Mouse (Mus musculus) heart, embryonic 10.5 days (tissue): Measurements from ENCODE around the gene Arhgap24. TPM values are rescaled to one million over a fixed set of nuclear protein-coding genes. Genes with fewer than 3 reads are reported as not detected.

Experiments
- DNase-seq: peaks from one replicate; pipeline ENCODE4 v3.0.0-alpha.2; 2017; ENCODE audit warnings: low spot score
- H3K27ac ChIP-seq: fragments of 300-500 bp; sonication (generic); 2 replicates; pipeline ENCODE4 v1.5.1; 2016; ENCODE audit warnings: mild to moderate bottlenecking
- H3K27me3 ChIP-seq: fragments of 300-500 bp; sonication (generic); 2 replicates; pipeline ENCODE4 v1.6.1; 2016; ENCODE audit warnings: mild to moderate bottlenecking; ENCODE audit not compliant: poor library complexity, insufficient read depth, severe bottlenecking
- H3K36me3 ChIP-seq: fragments of 300-500 bp; sonication (generic); 2 replicates; pipeline ENCODE4 v1.6.1; 2016; ENCODE audit warnings: mild to moderate bottlenecking, moderate library complexity
- H3K4me1 ChIP-seq: fragments of 300-500 bp; sonication (generic); 2 replicates; pipeline ENCODE4 v1.6.1; 2016; ENCODE audit warnings: mild to moderate bottlenecking
- H3K4me3 ChIP-seq: fragments of 300-500 bp; sonication (generic); 2 replicates; pipeline ENCODE4 v1.5.1; 2016; ENCODE audit warnings: mild to moderate bottlenecking, moderate library complexity
- H3K9me3 ChIP-seq: fragments of 300-500 bp; sonication (generic); 2 replicates; pipeline ENCODE4 v1.6.1; 2016; ENCODE audit warnings: mild to moderate bottlenecking, moderate library complexity
- WGBS: fragments of 180-500 bp; shearing (Covaris S2); methylation state at CpG from one replicate; pipeline ENCODE4 v1.1.7; 2016; 5-methylcytosine and 5-hydroxymethylcytosine counted together
- polyA plus RNA-seq: library from polyadenylated mRNA; unstranded; fragments of >200 nt; fragmentation: Nextera tagmentation; extraction: Ambion mirVana; gene quantifications from 2 replicates; pipeline ENCODE4 v1.2.1, GENCODE M21; 2016

Gene Arhgap24
- polyA plus RNA-seq, 1 experiment from 2014 or later = 8.1 TPM

GRCm38 (mm10) chr5:102563971-102564370 is 82.8 kb downstream of the Arhgap24 start:
- no peak for DNase-seq
- no peaks in the 10 kb centered on the region for H3K9me3 ChIP-seq
- H3K27me3 ChIP-seq = no peaks in the 10 kb centered on the region
- H3K4me1 ChIP-seq = no peaks in the 10 kb centered on the region
- H3K36me3 ChIP-seq = no peaks in the 10 kb centered on the region
- no peak overlapping the region for H3K4me3 ChIP-seq
- WGBS = 66% methylated on average over 4 of the region's 4 CpGs
- H3K27ac ChIP-seq = no peak overlapping the region

GRCm38 (mm10) chr5:102568764-102569163 is 87.6 kb downstream of the Arhgap24 start:
- no peaks in the 10 kb centered on the region for H3K36me3 ChIP-seq
- H3K27me3 ChIP-seq = no peaks in the 10 kb centered on the region
- DNase-seq = no peak
- H3K27ac ChIP-seq = no peak overlapping the region
- no peaks in the 10 kb centered on the region for H3K4me1 ChIP-seq
- no peak overlapping the region for H3K4me3 ChIP-seq
- H3K9me3 ChIP-seq = no peaks in the 10 kb centered on the region
- 69% methylated on average over 5 of the region's 5 CpGs for WGBS

GRCm38 (mm10) chr5:102571445-102571844 is 90.3 kb downstream of the Arhgap24 start:
- no peaks in the 10 kb centered on the region for H3K4me1 ChIP-seq
- 87% methylated on average over 2 of the region's 2 CpGs for WGBS
- no peak for DNase-seq
- H3K27ac ChIP-seq = no peak overlapping the region
- H3K4me3 ChIP-seq = no peak overlapping the region
- H3K27me3 ChIP-seq = no peaks in the 10 kb centered on the region
- H3K9me3 ChIP-seq = no peaks in the 10 kb centered on the region
- H3K36me3 ChIP-seq = no peaks in the 10 kb centered on the region

- no peak overlapping the region for H3K27ac ChIP-seq
- 91% methylated on average over 3 of the region's 3 CpGs for WGBS
- no peaks in the 10 kb centered on the region for H3K36me3 ChIP-seq
- no peaks in the 10 kb centered on the region for H3K4me1 ChIP-seq
- no peak overlapping the region for H3K4me3 ChIP-seq
- no peak for DNase-seq
- no peaks in the 10 kb centered on the region for H3K9me3 ChIP-seq
- H3K27me3 ChIP-seq = no peaks in the 10 kb centered on the region
Measured at GRCm38 (mm10) chr5:102576750-102577149, 95.6 kb downstream of the Arhgap24 start.

- DNase-seq = no peak
- H3K36me3 ChIP-seq = no peaks in the 10 kb centered on the region
- H3K27ac ChIP-seq = no peak overlapping the region
- no peaks in the 10 kb centered on the region for H3K9me3 ChIP-seq
- H3K27me3 ChIP-seq = no peaks in the 10 kb centered on the region
- 62% methylated on average over 3 of the region's 3 CpGs for WGBS
- H3K4me3 ChIP-seq = no peak overlapping the region
- no peaks in the 10 kb centered on the region for H3K4me1 ChIP-seq
Measured at GRCm38 (mm10) chr5:102577729-102578128, 96.5 kb downstream of the Arhgap24 start.

GRCm38 (mm10) chr5:102578431-102578830 is 97.2 kb downstream of the Arhgap24 start:
- WGBS = 80% methylated on average over 8 of the region's 8 CpGs
- Histone ChIP-seq H3K27me3 (no peaks in the 10 kb centered on the region), H3K27ac (no peak overlapping the region), H3K4me1 (no peaks in the 10 kb centered on the region), H3K9me3 (no peaks in the 10 kb centered on the region), H3K4me3 (no peak overlapping the region), H3K36me3 (no peaks in the 10 kb centered on the region)
- no peak for DNase-seq

- Histone ChIP-seq H3K36me3 (no peaks in the 10 kb centered on the region), H3K27me3 (no peaks in the 10 kb centered on the region), H3K27ac (no peak overlapping the region), H3K4me3 (no peak overlapping the region), H3K4me1 (no peaks in the 10 kb centered on the region), H3K9me3 (no peaks in the 10 kb centered on the region)
- 78% methylated on average over 6 of the region's 6 CpGs for WGBS
- DNase-seq = no peak
Measured at GRCm38 (mm10) chr5:102582864-102583410, 101.7 kb downstream of the Arhgap24 start.

GRCm38 (mm10) chr5:102591422-102591821 is 110.2 kb downstream of the Arhgap24 start:
- Histone ChIP-seq H3K27ac (no peak overlapping the region), H3K9me3 (no peaks in the 10 kb centered on the region), H3K4me1 (no peaks in the 10 kb centered on the region), H3K4me3 (no peak overlapping the region), H3K27me3 (no peaks in the 10 kb centered on the region), H3K36me3 (no peaks in the 10 kb centered on the region)
- 85% methylated on average over 1 of the region's 1 CpGs for WGBS
- no peak for DNase-seq

- H3K4me1 ChIP-seq = no peaks in the 10 kb centered on the region
- H3K4me3 ChIP-seq = no peak overlapping the region
- H3K9me3 ChIP-seq = no peaks in the 10 kb centered on the region
- 76% methylated on average over 2 of the region's 2 CpGs for WGBS
- no peaks in the 10 kb centered on the region for H3K27me3 ChIP-seq
- no peak for DNase-seq
- no peaks in the 10 kb centered on the region for H3K36me3 ChIP-seq
- no peak overlapping the region for H3K27ac ChIP-seq
Measured at GRCm38 (mm10) chr5:102593058-102593457, 111.9 kb downstream of the Arhgap24 start.

GRCm38 (mm10) chr5:102599102-102599501 is 117.9 kb downstream of the Arhgap24 start:
- WGBS = 83% methylated on average over 1 of the region's 1 CpGs

GRCm38 (mm10) chr5:102613571-102613970 is 132.4 kb downstream of the Arhgap24 start:
- Histone ChIP-seq H3K4me3 (no peak overlapping the region), H3K27me3 (no peaks in the 10 kb centered on the region), H3K9me3 (no peaks in the 10 kb centered on the region), H3K27ac (no peak overlapping the region), H3K4me1 (0 out of 2 replicates have a peak, but pooled peaks cover 5% of the 10 kb centered on the region), H3K36me3 (no peaks in the 10 kb centered on the region)
- DNase-seq = no peak
- 85% methylated on average over 3 of the region's 3 CpGs for WGBS

More at GRCm38 (mm10) chr5:102599102-102599501, 117.9 kb downstream of the Arhgap24 start:
- Histone ChIP-seq H3K27ac (no peak overlapping the region), H3K27me3 (no peaks in the 10 kb centered on the region), H3K4me1 (no peaks in the 10 kb centered on the region), H3K36me3 (no peaks in the 10 kb centered on the region), H3K4me3 (no peak overlapping the region), H3K9me3 (no peaks in the 10 kb centered on the region)
- no peak for DNase-seq

- Histone ChIP-seq H3K9me3 (no peaks in the 10 kb centered on the region), H3K27ac (no peak overlapping the region), H3K4me1 (0 out of 2 replicates have a peak, but pooled peaks cover 5% of the 10 kb centered on the region), H3K4me3 (no peak overlapping the region), H3K27me3 (no peaks in the 10 kb centered on the region), H3K36me3 (no peaks in the 10 kb centered on the region)
- 88% methylated on average over 2 of the region's 2 CpGs for WGBS
- DNase-seq = no peak
Measured at GRCm38 (mm10) chr5:102614081-102614480, 132.9 kb downstream of the Arhgap24 start.

GRCm38 (mm10) chr5:102615249-102615648 is 134.1 kb downstream of the Arhgap24 start:
- Histone ChIP-seq H3K27ac (no peak overlapping the region), H3K36me3 (no peaks in the 10 kb centered on the region), H3K9me3 (no peaks in the 10 kb centered on the region), H3K27me3 (no peaks in the 10 kb centered on the region), H3K4me3 (no peak overlapping the region), H3K4me1 (0 out of 2 replicates have a peak, but pooled peaks cover 5% of the 10 kb centered on the region)
- no peak for DNase-seq
- 90% methylated on average over 6 of the region's 6 CpGs for WGBS

- no peaks in the 10 kb centered on the region for H3K36me3 ChIP-seq
- H3K27ac ChIP-seq = no peak overlapping the region
- no peaks in the 10 kb centered on the region for H3K9me3 ChIP-seq
- no peaks in the 10 kb centered on the region for H3K4me1 ChIP-seq
- DNase-seq = no peak
- no peaks in the 10 kb centered on the region for H3K27me3 ChIP-seq
- H3K4me3 ChIP-seq = no peak overlapping the region
- WGBS = 84% methylated on average over 1 of the region's 1 CpGs
Measured at GRCm38 (mm10) chr5:102621036-102621435, 139.8 kb downstream of the Arhgap24 start.
